Mouse (Mus musculus) kidney, adult 2 months (tissue): ENCODE measurements at regions not wholly inside any gene's neighbourhood (a gene's known extent, or its start where the extent isn't known, plus 50 kb on each side); places are given as distances from the start of the nearest gene placed in this dataset.

ENCODE experiments used
- DNase-seq: peaks from one replicate; pipeline ENCODE4 v3.0.0; 2021
- H3K27ac ChIP-seq: fragments of 200-500 bp; 2 replicates; pipeline ENCODE4 v1.5.1; 2012; ENCODE audit warnings: low read depth, low read length, control low read depth, inconsistent platforms; ENCODE audit not compliant: insufficient read depth
- H3K27me3 ChIP-seq: fragments of 200-500 bp; replicated peaks from 2 replicates; pipeline ENCODE4 v1.6.1; 2012; ENCODE audit warnings: mild to moderate bottlenecking, moderate library complexity, low read length, inconsistent platforms; ENCODE audit not compliant: control insufficient read depth, insufficient read depth
- H3K36me3 ChIP-seq: fragments of 200-500 bp; 2 replicates; pipeline ENCODE4 v1.6.1; 2012; ENCODE audit warnings: mild to moderate bottlenecking, moderate library complexity, low read length, inconsistent platforms; ENCODE audit not compliant: control insufficient read depth, insufficient read depth
- H3K4me1 ChIP-seq: fragments of 200-500 bp; 2 replicates; pipeline ENCODE4 v1.6.1; 2011; ENCODE audit warnings: low read length; ENCODE audit not compliant: control insufficient read depth, insufficient read depth
- H3K4me3 ChIP-seq: fragments of 200-500 bp; 2 replicates; pipeline ENCODE4 v1.5.1; 2011; ENCODE audit warnings: mild to moderate bottlenecking, low read depth, low read length, control low read depth; ENCODE audit not compliant: insufficient read depth
- CTCF ChIP-seq: fragments of 200-500 bp; conservative IDR thresholded peaks from 2 replicates; pipeline ENCODE4 v1.5.1; 2011; ENCODE audit warnings: low read depth, mild to moderate bottlenecking, control low read depth, low read length, moderate library complexity, mixed read lengths; ENCODE audit not compliant: insufficient read depth, insufficient read length
- POLR2A ChIP-seq: fragments of 200-500 bp; IDR thresholded peaks from one replicate; pipeline ENCODE4 v1.6.1; 2011; ENCODE audit warnings: low read depth, low read length, control low read depth
- WGBS: fragments of 180-500 bp; shearing (Covaris S2); methylation state at CpG from one replicate; pipeline ENCODE4 v1.1.7; 2018; 5-methylcytosine and 5-hydroxymethylcytosine counted together

- Histone ChIP-seq H3K27ac (no peak overlapping the region), H3K4me3 (no peak overlapping the region), H3K36me3 (no peaks in the 10 kb centered on the region), H3K27me3 (no peaks in the 10 kb centered on the region), H3K4me1 (no peaks in the 10 kb centered on the region)
- no peak for TF ChIP-seq CTCF
- no peak for TF ChIP-seq POLR2A
- no peak for DNase-seq
- 60% methylated on average over 1 of the region's 1 CpGs for WGBS
Measured at GRCm38 (mm10) chr3:151988221-151988620, 150.8 kb upstream of the Ptgfr start.

GRCm38 (mm10) chr3:151978136-151978535 lies 140.7 kb upstream of the Ptgfr start:
- TF ChIP-seq POLR2A (no peak), CTCF (no peak)

GRCm38 (mm10) chr3:151977651-151978050 lies 140.2 kb upstream of the Ptgfr start:
- Histone ChIP-seq H3K4me1 (no peaks in the 10 kb centered on the region), H3K4me3 (no peak overlapping the region), H3K36me3 (no peaks in the 10 kb centered on the region), H3K27me3 (no peaks in the 10 kb centered on the region), H3K27ac (no peak overlapping the region)
- TF ChIP-seq CTCF, result no peak
- no peak for TF ChIP-seq POLR2A
- 88% methylated on average over 4 of the region's 4 CpGs for WGBS
- DNase-seq, result no peak

More at GRCm38 (mm10) chr3:151978136-151978535, 140.7 kb upstream of the Ptgfr start:
- no peaks in the 10 kb centered on the region for H3K27me3 ChIP-seq
- H3K4me3 ChIP-seq, result no peak overlapping the region
- H3K4me1 ChIP-seq, result no peaks in the 10 kb centered on the region
- H3K27ac ChIP-seq, result no peak overlapping the region
- whole genome bisulfite sequencing, result 48% methylated on average over 1 of the region's 1 CpGs
- DNase-seq, result no peak
- H3K36me3 ChIP-seq, result no peaks in the 10 kb centered on the region

GRCm38 (mm10) chr3:151949865-151950264 lies 112.4 kb upstream of the Ptgfr start:
- no peak overlapping the region for H3K4me3 ChIP-seq
- no peaks in the 10 kb centered on the region for H3K4me1 ChIP-seq
- H3K27me3 ChIP-seq, result no peaks in the 10 kb centered on the region
- DNase-seq, result no peak
- TF ChIP-seq POLR2A, result no peak
- TF ChIP-seq CTCF, result no peak
- WGBS, result 87% methylated on average over 3 of the region's 3 CpGs
- H3K27ac ChIP-seq, result no peak overlapping the region
- no peaks in the 10 kb centered on the region for H3K36me3 ChIP-seq

- DNase-seq, result no peak
- no peaks in the 10 kb centered on the region for H3K4me1 ChIP-seq
- no peaks in the 10 kb centered on the region for H3K36me3 ChIP-seq
- H3K27me3 ChIP-seq, result no peaks in the 10 kb centered on the region
- TF ChIP-seq CTCF (no peak), POLR2A (no peak)
- WGBS, result 91% methylated on average over 5 of the region's 5 CpGs
- H3K4me3 ChIP-seq, result no peak overlapping the region
- no peak overlapping the region for H3K27ac ChIP-seq
Measured at GRCm38 (mm10) chr3:151948015-151948645, 110.7 kb upstream of the Ptgfr start.

GRCm38 (mm10) chr3:151945916-151946315 lies 108.5 kb upstream of the Ptgfr start:
- no peak for DNase-seq
- Histone ChIP-seq H3K36me3 (no peaks in the 10 kb centered on the region), H3K4me1 (no peaks in the 10 kb centered on the region), H3K27me3 (no peaks in the 10 kb centered on the region), H3K27ac (no peak overlapping the region), H3K4me3 (no peak overlapping the region)
- 64% methylated on average over 3 of the region's 3 CpGs for WGBS
- TF ChIP-seq CTCF (no peak), POLR2A (no peak)

GRCm38 (mm10) chr3:151943542-151943941 lies 106.1 kb upstream of the Ptgfr start:
- Histone ChIP-seq H3K4me1 (no peaks in the 10 kb centered on the region), H3K4me3 (no peak overlapping the region), H3K36me3 (no peaks in the 10 kb centered on the region), H3K27ac (no peak overlapping the region), H3K27me3 (no peaks in the 10 kb centered on the region)
- WGBS, result 55% methylated on average over 3 of the region's 3 CpGs
- TF ChIP-seq CTCF (no peak), POLR2A (no peak)
- peak; percentile 4 for DNase-seq
